Mouse (Mus musculus) lung, postnatal 0 days (tissue): ENCODE measurements around the gene Lancl3. TPM values are rescaled to one million over a fixed set of nuclear protein-coding genes. Genes with fewer than 3 reads are reported as not detected.
"Not testable (repeated sequence)": the region's sequence is repeated elsewhere in the genome, so short reads cannot be mapped to it uniquely, and the experiment has no call there.

Experiments
- ATAC-seq: fragments of 200-750 bp; cut with Nextera tagmentation; 2 replicates; pipeline ENCODE4 v1.8.0; 2017; ENCODE audit warnings: moderate library complexity
- DNase-seq: peaks from one replicate; pipeline ENCODE4 v3.0.0-alpha.2; 2016; ENCODE audit warnings: low spot score
- H3K27ac ChIP-seq: fragments of 300-500 bp; sonication (generic); 2 replicates; pipeline ENCODE4 v1.5.1; 2014; ENCODE audit warnings: antibody characterized with exemption, mild to moderate bottlenecking, low read length, mixed read lengths
- H3K27me3 ChIP-seq: fragments of 300-500 bp; sonication (generic); replicated peaks from 2 replicates; pipeline ENCODE4 v1.6.1; 2014; ENCODE audit warnings: low read length, mixed read lengths; ENCODE audit not compliant: insufficient read depth
- H3K36me3 ChIP-seq: fragments of 300-500 bp; sonication (generic); 2 replicates; pipeline ENCODE4 v1.6.1; 2014; ENCODE audit warnings: low read length, mixed read lengths; ENCODE audit not compliant: insufficient read depth
- H3K4me1 ChIP-seq: fragments of 300-500 bp; sonication (generic); 2 replicates; pipeline ENCODE4 v1.6.1; 2014; ENCODE audit warnings: antibody characterized with exemption, low read depth, low read length, mixed read lengths; ENCODE audit not compliant: insufficient read depth
- H3K4me2 ChIP-seq: fragments of 300-500 bp; sonication (generic); replicated peaks from 2 replicates; pipeline ENCODE4 v1.6.1; 2014; ENCODE audit warnings: low read depth, mild to moderate bottlenecking, low read length, moderate library complexity, mixed read lengths
- H3K4me3 ChIP-seq: fragments of 300-500 bp; sonication (generic); 2 replicates; pipeline ENCODE4 v1.5.1; 2014; ENCODE audit warnings: low read depth, low read length
- H3K9ac ChIP-seq: fragments of 300-500 bp; sonication (generic); replicated peaks from 2 replicates; pipeline ENCODE4 v1.6.1; 2014; ENCODE audit warnings: low read depth, mild to moderate bottlenecking
- H3K9me3 ChIP-seq: fragments of 300-500 bp; sonication (generic); 2 replicates; pipeline ENCODE4 v1.6.1; 2016; ENCODE audit warnings: low read length, mixed read lengths
- CTCF ChIP-seq: IDR thresholded peaks from 2 replicates; pipeline ENCODE4 v1.5.1; 2016; ENCODE audit warnings: antibody characterized with exemption, mild to moderate bottlenecking
- EP300 ChIP-seq: IDR thresholded peaks from 2 replicates; pipeline ENCODE4 v1.6.1; 2016; ENCODE audit warnings: antibody characterized with exemption, mild to moderate bottlenecking, control low read depth
- WGBS: fragments of 180-500 bp; shearing (Covaris S2); extraction: QIAGEN DNeasy Blood & Tissue Kit; methylation state at CpG from one replicate; pipeline ENCODE4 v1.1.7; 2014; 5-methylcytosine and 5-hydroxymethylcytosine counted together
- polyA plus RNA-seq: library from polyadenylated mRNA; unstranded; fragments of >200 nt; fragmentation: Nextera tagmentation; extraction: Ambion mirVana; gene quantifications from 2 replicates; pipeline ENCODE4 v1.2.1, GENCODE M21; 2015

Gene Lancl3
- polyA plus RNA-seq, 1 experiment from 2014 or later: 0.54 TPM

GRCm38 (mm10) chrX:9302791-9303190 is 103.1 kb downstream of the Lancl3 start:
- TF ChIP-seq CTCF (no peak), EP300 (no peak)

DNA sequence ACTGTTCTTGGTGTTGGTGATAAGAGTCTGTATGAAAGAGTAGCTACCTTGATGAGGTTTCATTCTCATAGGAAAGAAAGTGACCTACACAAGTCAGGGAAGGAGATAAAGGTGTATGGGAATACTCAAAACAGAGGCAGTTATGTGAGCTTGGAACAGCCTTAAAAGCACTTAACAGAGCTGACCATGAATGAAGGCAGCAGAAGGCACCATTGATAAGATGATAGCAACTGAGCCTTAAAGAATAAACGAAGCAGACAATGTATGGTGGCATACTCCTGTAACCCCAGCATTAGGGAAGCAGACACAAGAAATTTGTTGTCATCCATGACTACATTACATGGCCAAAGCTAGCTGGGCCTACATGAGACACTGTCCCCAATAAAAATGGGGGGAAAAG is 103.8 kb downstream of the Lancl3 start:
- no peak overlapping the region for H3K4me2 ChIP-seq
- H3K27ac ChIP-seq: no peak overlapping the region
- TF ChIP-seq CTCF: no peak
- TF ChIP-seq EP300: no peak
- H3K9ac ChIP-seq: no peak overlapping the region
- no peaks in the 10 kb centered on the region for H3K27me3 ChIP-seq
- DNase-seq: no peak
- H3K4me1 ChIP-seq: no peaks in the 10 kb centered on the region
- H3K4me3 ChIP-seq: no peak overlapping the region
- H3K36me3 ChIP-seq: no peaks in the 10 kb centered on the region
- ATAC-seq: no peak
- 63% methylated on average over 1 of the region's 1 CpGs for WGBS
- H3K9me3 ChIP-seq: no peaks in the 10 kb centered on the region

More at GRCm38 (mm10) chrX:9302791-9303190, 103.1 kb downstream of the Lancl3 start:
- no peak overlapping the region for H3K4me2 ChIP-seq
- H3K36me3 ChIP-seq: no peaks in the 10 kb centered on the region
- no peaks in the 10 kb centered on the region for H3K4me1 ChIP-seq
- DNase-seq (no peak), ATAC-seq (no peak)
- no peak overlapping the region for H3K9ac ChIP-seq
- H3K27me3 ChIP-seq: no peaks in the 10 kb centered on the region
- no peaks in the 10 kb centered on the region for H3K9me3 ChIP-seq
- no peak overlapping the region for H3K4me3 ChIP-seq
- H3K27ac ChIP-seq: no peak overlapping the region
- WGBS: 61% methylated on average over 5 of the region's 5 CpGs

GRCm38 (mm10) chrX:9316457-9316856 is 116.8 kb downstream of the Lancl3 start:
- H3K4me1 ChIP-seq, DNase-seq, ATAC-seq, H3K9me3 ChIP-seq, H3K36me3 ChIP-seq, H3K9ac ChIP-seq, H3K27me3 ChIP-seq, H3K4me3 ChIP-seq, H3K4me2 ChIP-seq, H3K27ac ChIP-seq: not testable (repeated sequence)

Other genes with a start within 250 kb of the Lancl3 start
- not detected in 2 replicates for gene Fthl17b, start 236.9 kb upstream of the Lancl3 start, polyA plus RNA-seq
- gene Fthl17c, start 223.3 kb upstream of the Lancl3 start, polyA plus RNA-seq: not detected in 2 replicates
- gene Fthl17d, start 213.1 kb upstream of the Lancl3 start, polyA plus RNA-seq: not detected in 2 replicates
- not detected in 2 replicates for gene Fthl17e, start 166.4 kb upstream of the Lancl3 start, polyA plus RNA-seq
- not detected in 2 replicates for gene Fthl17f, start 136.9 kb upstream of the Lancl3 start, polyA plus RNA-seq
- gene 4930402K13Rik, start 95.3 kb upstream of the Lancl3 start, polyA plus RNA-seq: not detected in 2 replicates
- gene Gm14862, start 57.0 kb downstream of the Lancl3 start, polyA plus RNA-seq: not detected in 2 replicates
- 0.67 and 1.2 TPM in 2 replicates for gene Xk, start 72.9 kb downstream of the Lancl3 start, polyA plus RNA-seq
- not detected in 2 replicates for gene H2al1m, start 83.9 kb downstream of the Lancl3 start, polyA plus RNA-seq
- gene H2al1k, start 150.7 kb downstream of the Lancl3 start, polyA plus RNA-seq: 0.39 TPM in 1 of 2 replicates, not detected in the other